Mouse (Mus musculus): ENCODE measurements around the gene Rtl9. TPM values are rescaled to one million over a fixed set of nuclear protein-coding genes. Genes with fewer than 3 reads are reported as not detected.

Rtl9 gene
- polyA plus RNA-seq, 2 experiments = 1.6 to 2.5 TPM

- no peak for TF ChIP-seq POLR2A (IDR thresholded peaks at IDR 0.05; ENCODE audit: borderline replicate concordance, extremely low read depth, insufficient read depth, insufficient read length)
- Histone ChIP-seq H3K9ac (ENCODE audit: low read depth, low read length, severe bottlenecking) (peak overlapping the region; percentile 49), H3K4me2 (replicated peaks; ENCODE audit: low read depth, low read length, severe bottlenecking) (peak overlapping the region; percentile 51), H3K36me3 (ENCODE audit: control insufficient read depth, insufficient read depth, low read length) (no peaks in the 10 kb centered on the region), H3K9me3 (ENCODE audit: control insufficient read depth, low read length) (no peaks in the 10 kb centered on the region), H3K4me1 (ENCODE audit: control insufficient read depth, insufficient read depth, low read length) (no peaks in the 10 kb centered on the region), H3K27me3 (ENCODE audit: control insufficient read depth, insufficient read depth, low read length) (0 out of 2 replicates have a peak, but pooled peaks cover 5% of the 10 kb centered on the region), H3K4me3 (replicated peaks; ENCODE audit: low read length) (peak overlapping the region; percentile 28), H3K27ac (replicated peaks; ENCODE audit: low read depth, low read length) (peak overlapping the region; percentile 61)
- WGBS = 16% methylated on average over 19 of the region's 23 CpGs
- peak; percentile 64 for DNase-seq (ENCODE audit: low spot score)
- peak; percentile 81 for ATAC-seq (ENCODE audit: low FRiP score, low read depth)
These were observed 18.7 kb upstream of the Rtl9 start for GRCm38 (mm10) chrX:143080458-143081336.

- Histone ChIP-seq H3K27me3 (ENCODE audit: control insufficient read depth, insufficient read depth, low read length) (0 out of 2 replicates have a peak, but pooled peaks cover 5% of the 10 kb centered on the region), H3K9me3 (ENCODE audit: control insufficient read depth, low read length) (no peaks in the 10 kb centered on the region), H3K4me3 (replicated peaks; ENCODE audit: low read length) (no peak overlapping the region), H3K27ac (replicated peaks; ENCODE audit: low read depth, low read length) (no peak overlapping the region), H3K9ac (ENCODE audit: low read depth, low read length, severe bottlenecking) (no peak overlapping the region), H3K36me3 (ENCODE audit: control insufficient read depth, insufficient read depth, low read length) (no peaks in the 10 kb centered on the region), H3K4me1 (ENCODE audit: control insufficient read depth, insufficient read depth, low read length) (no peaks in the 10 kb centered on the region), H3K4me2 (replicated peaks; ENCODE audit: low read depth, low read length, severe bottlenecking) (no peak overlapping the region)
- DNase-seq (ENCODE audit: low spot score) (no peak), ATAC-seq (ENCODE audit: low FRiP score, low read depth) (no peak)
- 69% methylated on average over 1 of the region's 1 CpGs for WGBS
- TF ChIP-seq POLR2A (IDR thresholded peaks at IDR 0.05; ENCODE audit: borderline replicate concordance, extremely low read depth, insufficient read depth, insufficient read length) = no peak
These were observed 16.7 kb upstream of the Rtl9 start for GRCm38 (mm10) chrX:143082732-143083131.

GRCm38 (mm10) chrX:143088225-143088624 is 11.2 kb upstream of the Rtl9 start:
- DNase-seq (ENCODE audit: low spot score) (no peak), ATAC-seq (ENCODE audit: low FRiP score, low read depth) (no peak)
- Histone ChIP-seq H3K4me2 (replicated peaks; ENCODE audit: low read depth, low read length, severe bottlenecking) (no peak overlapping the region), H3K27ac (replicated peaks; ENCODE audit: low read depth, low read length) (no peak overlapping the region), H3K27me3 (ENCODE audit: control insufficient read depth, insufficient read depth, low read length) (no peaks in the 10 kb centered on the region), H3K9me3 (ENCODE audit: control insufficient read depth, low read length) (no peaks in the 10 kb centered on the region), H3K36me3 (ENCODE audit: control insufficient read depth, insufficient read depth, low read length) (no peaks in the 10 kb centered on the region), H3K4me3 (replicated peaks; ENCODE audit: low read length) (no peak overlapping the region), H3K4me1 (ENCODE audit: control insufficient read depth, insufficient read depth, low read length) (no peaks in the 10 kb centered on the region), H3K9ac (ENCODE audit: low read depth, low read length, severe bottlenecking) (no peak overlapping the region)
- TF ChIP-seq POLR2A (IDR thresholded peaks at IDR 0.05; ENCODE audit: borderline replicate concordance, extremely low read depth, insufficient read depth, insufficient read length) = no peak
- 57% methylated on average over 7 of the region's 7 CpGs for WGBS

GRCm38 (mm10) chrX:143090904-143091588 is 8.3 kb upstream of the Rtl9 start:
- ATAC-seq (ENCODE audit: low FRiP score, low read depth) = 0 out of 2 replicates have a peak, but pooled peaks have one; percentile 15
- H3K27me3 ChIP-seq (ENCODE audit: control insufficient read depth, insufficient read depth, low read length) = no peaks in the 10 kb centered on the region
- WGBS = 53% methylated on average over 6 of the region's 6 CpGs

GRCm38 (mm10) chrX:143097551-143097950 is 1.8 kb upstream of the Rtl9 start:
- TF ChIP-seq POLR2A (IDR thresholded peaks at IDR 0.05; ENCODE audit: borderline replicate concordance, extremely low read depth, insufficient read depth, insufficient read length) = no peak
- WGBS = 62% methylated on average over 6 of the region's 6 CpGs
- H3K27ac ChIP-seq (replicated peaks; ENCODE audit: low read depth, low read length) = no peak overlapping the region
- H3K27me3 ChIP-seq (ENCODE audit: control insufficient read depth, insufficient read depth, low read length) = no peaks in the 10 kb centered on the region
- ATAC-seq (ENCODE audit: low FRiP score, low read depth) (no peak), DNase-seq (ENCODE audit: low spot score) (no peak)
- no peaks in the 10 kb centered on the region for H3K4me1 ChIP-seq (ENCODE audit: control insufficient read depth, insufficient read depth, low read length)
- no peaks in the 10 kb centered on the region for H3K36me3 ChIP-seq (ENCODE audit: control insufficient read depth, insufficient read depth, low read length)
- H3K9me3 ChIP-seq (ENCODE audit: control insufficient read depth, low read length) = no peaks in the 10 kb centered on the region
- H3K9ac ChIP-seq (ENCODE audit: low read depth, low read length, severe bottlenecking) = no peak overlapping the region
- H3K4me2 ChIP-seq (replicated peaks; ENCODE audit: low read depth, low read length, severe bottlenecking) = no peak overlapping the region
- no peak overlapping the region for H3K4me3 ChIP-seq (replicated peaks; ENCODE audit: low read length)

More at GRCm38 (mm10) chrX:143090904-143091588, 8.3 kb upstream of the Rtl9 start:
- Histone ChIP-seq H3K9me3 (ENCODE audit: control insufficient read depth, low read length) (no peaks in the 10 kb centered on the region), H3K27ac (replicated peaks; ENCODE audit: low read depth, low read length) (peak overlapping the region; percentile 52; the same call in 1 of the 2 replicates), H3K9ac (ENCODE audit: low read depth, low read length, severe bottlenecking) (no peak overlapping the region), H3K36me3 (ENCODE audit: control insufficient read depth, insufficient read depth, low read length) (no peaks in the 10 kb centered on the region), H3K4me3 (replicated peaks; ENCODE audit: low read length) (no peak overlapping the region), H3K4me2 (replicated peaks; ENCODE audit: low read depth, low read length, severe bottlenecking) (no peak overlapping the region), H3K4me1 (ENCODE audit: control insufficient read depth, insufficient read depth, low read length) (no peaks in the 10 kb centered on the region)
- peak; percentile 25 for DNase-seq (ENCODE audit: low spot score)
- TF ChIP-seq POLR2A (IDR thresholded peaks at IDR 0.05; ENCODE audit: borderline replicate concordance, extremely low read depth, insufficient read depth, insufficient read length) = no peak
